Comparison of ENCODE assay signal across 18 mouse cellular contexts in genomic region chr10:5439802-5440350, GRCm38 (mm10).
DNase-seq lines count a peak whose midpoint lies in the region; ATAC-seq lines count a peak whose summit lies in the region.
"Had no signal": no experiment of that assay in that cellular context is flagged by ENCODE, and none has a peak within 500 bp of the region (broad histone marks: within the 10 kb centered on the region; RNA-seq: fewer than 3 reads in every experiment).

No protein-coding gene starts in this region.

- no peaks in the 10 kb centered on the region for H3K27me3 ChIP-seq in forebrain, embryonic 11.5 days (ENCODE audit: control insufficient read depth, insufficient read depth, low read length)
- no peaks in the 10 kb centered on the region for H3K27me3 ChIP-seq in forebrain, embryonic 16.5 days (replicated peaks; ENCODE audit: control insufficient read depth, insufficient read depth, low read length)
- no peaks in the 10 kb centered on the region for H3K27me3 ChIP-seq in midbrain, embryonic 16.5 days (ENCODE audit: control insufficient read depth, insufficient read depth, low read depth, low read length)
- H3K27me3 ChIP-seq in midbrain, embryonic 11.5 days (ENCODE audit: control insufficient read depth, insufficient read depth, low read length), result no peaks in the 10 kb centered on the region
- H3K27me3 ChIP-seq in neural tube, embryonic 14.5 days (ENCODE audit: control insufficient read depth, insufficient read depth, low read length), result no peaks in the 10 kb centered on the region
- H3K27me3 ChIP-seq: intestine, embryonic 15.5 days; kidney, embryonic 15.5 days; limb, embryonic 12.5 days; stomach, embryonic 15.5 days had no signal

- H3K27ac ChIP-seq in forebrain, embryonic 11.5 days (ENCODE audit: low read depth, low read length), result no peak overlapping the region
- H3K27ac ChIP-seq in forebrain, embryonic 16.5 days (ENCODE audit: low read length), result no peak overlapping the region
- H3K27ac ChIP-seq in midbrain, embryonic 16.5 days (ENCODE audit: low read length), result no peak overlapping the region
- H3K27ac ChIP-seq in midbrain, embryonic 11.5 days (ENCODE audit: low read depth, low read length), result no peak overlapping the region
- H3K27ac ChIP-seq in neural tube, embryonic 14.5 days (ENCODE audit: low read depth, low read length), result no peak overlapping the region
- H3K27ac ChIP-seq: intestine, embryonic 15.5 days; kidney, embryonic 15.5 days; limb, embryonic 12.5 days; liver, embryonic 14.5 days; stomach, embryonic 15.5 days had no signal

- no peak for DNase-seq in forebrain, embryonic 11.5 days (ENCODE audit: low spot score)
- DNase-seq in midbrain, embryonic 11.5 days (ENCODE audit: low spot score, missing footprints), result no peak
- DNase-seq in cerebellum, adult 9-11 months, result peak; percentile 83
- no peak for DNase-seq in lung, postnatal 36 days
- DNase-seq in left cerebral cortex, adult 11 months (ENCODE audit: low spot score), result no peak
- DNase-seq: gastrocnemius, postnatal 14 days; layer of hippocampus, postnatal 36 days; lung, postnatal 14 days; right cerebral cortex, adult 18-20 months; spleen, adult 18-20 months had no signal

- no peak overlapping the region for H3K9ac ChIP-seq in forebrain, embryonic 11.5 days (ENCODE audit: low read length)
- no peak overlapping the region for H3K9ac ChIP-seq in forebrain, embryonic 16.5 days (replicated peaks; ENCODE audit: low read depth, low read length)
- no peak overlapping the region for H3K9ac ChIP-seq in midbrain, embryonic 16.5 days (ENCODE audit: low read depth, low read length)
- H3K9ac ChIP-seq in midbrain, embryonic 11.5 days (ENCODE audit: low read length), result no peak overlapping the region
- no peak overlapping the region for H3K9ac ChIP-seq in neural tube, embryonic 14.5 days (replicated peaks; ENCODE audit: low read depth, low read length)
- H3K9ac ChIP-seq: intestine, embryonic 15.5 days; kidney, embryonic 15.5 days; limb, embryonic 12.5 days; liver, embryonic 14.5 days; stomach, embryonic 15.5 days had no signal

- no peaks in the 10 kb centered on the region for H3K36me3 ChIP-seq in forebrain, embryonic 11.5 days (ENCODE audit: control insufficient read depth, insufficient read depth, low read length)
- H3K36me3 ChIP-seq in forebrain, embryonic 16.5 days (ENCODE audit: control insufficient read depth, insufficient read depth), result no peaks in the 10 kb centered on the region
- H3K36me3 ChIP-seq in midbrain, embryonic 16.5 days (ENCODE audit: control insufficient read depth, insufficient read depth, low read length), result no peaks in the 10 kb centered on the region
- H3K36me3 ChIP-seq in midbrain, embryonic 11.5 days (ENCODE audit: control insufficient read depth, insufficient read depth, low read length), result no peaks in the 10 kb centered on the region
- H3K36me3 ChIP-seq in neural tube, embryonic 14.5 days (ENCODE audit: control insufficient read depth, insufficient read depth, low read length), result no peaks in the 10 kb centered on the region
- H3K36me3 ChIP-seq: intestine, embryonic 15.5 days; kidney, embryonic 15.5 days; limb, embryonic 12.5 days; stomach, embryonic 15.5 days had no signal

- no peak overlapping the region for H3K4me3 ChIP-seq in forebrain, embryonic 11.5 days (ENCODE audit: low read depth, low read length)
- H3K4me3 ChIP-seq in forebrain, embryonic 16.5 days (replicated peaks; ENCODE audit: low read length), result no peak overlapping the region
- no peak overlapping the region for H3K4me3 ChIP-seq in midbrain, embryonic 16.5 days (ENCODE audit: low read depth, low read length)
- no peak overlapping the region for H3K4me3 ChIP-seq in midbrain, embryonic 11.5 days (ENCODE audit: low read depth, low read length)
- no peak overlapping the region for H3K4me3 ChIP-seq in neural tube, embryonic 14.5 days (ENCODE audit: low read depth, low read length)
- H3K4me3 ChIP-seq: intestine, embryonic 15.5 days; kidney, embryonic 15.5 days; limb, embryonic 12.5 days; stomach, embryonic 15.5 days had no signal

- H3K4me1 ChIP-seq in forebrain, embryonic 11.5 days (replicated peaks; ENCODE audit: control insufficient read depth, insufficient read depth, low read length), result 0 out of 2 replicates have a peak, but pooled peaks cover 2% of the 10 kb centered on the region
- H3K4me1 ChIP-seq in forebrain, embryonic 16.5 days (replicated peaks; ENCODE audit: control insufficient read depth, insufficient read depth, low read length), result peaks cover 3% of the 10 kb centered on the region; the same call in 1 of the 2 replicates
- peaks cover 4% of the 10 kb centered on the region for H3K4me1 ChIP-seq in midbrain, embryonic 16.5 days (ENCODE audit: control insufficient read depth, insufficient read depth, low read length)
- no peaks in the 10 kb centered on the region for H3K4me1 ChIP-seq in midbrain, embryonic 11.5 days (ENCODE audit: control insufficient read depth, insufficient read depth, low read length)
- H3K4me1 ChIP-seq in neural tube, embryonic 14.5 days (ENCODE audit: control insufficient read depth, insufficient read depth, low read length), result no peaks in the 10 kb centered on the region
- H3K4me1 ChIP-seq: intestine, embryonic 15.5 days; kidney, embryonic 15.5 days; limb, embryonic 12.5 days; stomach, embryonic 15.5 days had no signal

- WGBS in forebrain, embryonic 11.5 days, result 44% methylated on average over 2 of the region's 2 CpGs
- WGBS in forebrain, embryonic 16.5 days, result 22% methylated on average over 2 of the region's 2 CpGs
- 34% methylated on average over 2 of the region's 2 CpGs for WGBS in midbrain, embryonic 16.5 days
- WGBS in midbrain, embryonic 11.5 days, result 56% methylated on average over 2 of the region's 2 CpGs
- WGBS in neural tube, embryonic 14.5 days, result 42% methylated on average over 2 of the region's 2 CpGs

- ATAC-seq in forebrain, embryonic 11.5 days (replicated peaks; ENCODE audit: low FRiP score), result 0 out of 2 replicates have a peak, but pooled peaks have one; percentile 18
- no peak for ATAC-seq in forebrain, embryonic 16.5 days
- peak; percentile 64; the same call in 1 of the 2 replicates for ATAC-seq in midbrain, embryonic 16.5 days
- ATAC-seq in midbrain, embryonic 11.5 days (ENCODE audit: low FRiP score), result no peak
- ATAC-seq in neural tube, embryonic 14.5 days (ENCODE audit: low read depth), result peak; percentile 41
- ATAC-seq: intestine, embryonic 15.5 days had no signal

- H3K9me3 ChIP-seq in forebrain, embryonic 11.5 days (ENCODE audit: control insufficient read depth, low read length), result no peaks in the 10 kb centered on the region
- H3K9me3 ChIP-seq in forebrain, embryonic 16.5 days (ENCODE audit: control insufficient read depth, low read length), result no peaks in the 10 kb centered on the region
- H3K9me3 ChIP-seq in midbrain, embryonic 16.5 days (replicated peaks; ENCODE audit: control insufficient read depth, low read length, poor library complexity, severe bottlenecking), result no peaks in the 10 kb centered on the region
- no peaks in the 10 kb centered on the region for H3K9me3 ChIP-seq in midbrain, embryonic 11.5 days (ENCODE audit: control insufficient read depth, low read length)
- H3K9me3 ChIP-seq in neural tube, embryonic 14.5 days (ENCODE audit: control insufficient read depth, low read length), result no peaks in the 10 kb centered on the region
- H3K9me3 ChIP-seq: intestine, embryonic 15.5 days; kidney, embryonic 15.5 days; limb, embryonic 12.5 days; stomach, embryonic 15.5 days had no signal

- no peak overlapping the region for H3K4me2 ChIP-seq in forebrain, embryonic 11.5 days (ENCODE audit: low read depth, low read length, severe bottlenecking)
- H3K4me2 ChIP-seq in forebrain, embryonic 16.5 days (ENCODE audit: low read length), result no peak overlapping the region
- no peak overlapping the region for H3K4me2 ChIP-seq in midbrain, embryonic 16.5 days (ENCODE audit: low read length)
- H3K4me2 ChIP-seq in midbrain, embryonic 11.5 days, result no peak overlapping the region
- no peak overlapping the region for H3K4me2 ChIP-seq in neural tube, embryonic 14.5 days (ENCODE audit: low read depth, low read length)
- H3K4me2 ChIP-seq: intestine, embryonic 15.5 days; kidney, embryonic 15.5 days; limb, embryonic 12.5 days; stomach, embryonic 15.5 days had no signal

Comparison
In these comparisons a context has a peak if more than half of its experiments do, and no peak if none do; other contexts are left out.
1. ATAC-seq: peak in forebrain, embryonic 11.5 days (single experiment), midbrain, embryonic 16.5 days (single experiment) and neural tube, embryonic 14.5 days (single experiment); none in forebrain, embryonic 16.5 days (single experiment) and midbrain, embryonic 11.5 days (single experiment).